Mouse (Mus musculus): ENCODE measurements around the gene Pm20d1.

The Pm20d1 gene

DNA sequence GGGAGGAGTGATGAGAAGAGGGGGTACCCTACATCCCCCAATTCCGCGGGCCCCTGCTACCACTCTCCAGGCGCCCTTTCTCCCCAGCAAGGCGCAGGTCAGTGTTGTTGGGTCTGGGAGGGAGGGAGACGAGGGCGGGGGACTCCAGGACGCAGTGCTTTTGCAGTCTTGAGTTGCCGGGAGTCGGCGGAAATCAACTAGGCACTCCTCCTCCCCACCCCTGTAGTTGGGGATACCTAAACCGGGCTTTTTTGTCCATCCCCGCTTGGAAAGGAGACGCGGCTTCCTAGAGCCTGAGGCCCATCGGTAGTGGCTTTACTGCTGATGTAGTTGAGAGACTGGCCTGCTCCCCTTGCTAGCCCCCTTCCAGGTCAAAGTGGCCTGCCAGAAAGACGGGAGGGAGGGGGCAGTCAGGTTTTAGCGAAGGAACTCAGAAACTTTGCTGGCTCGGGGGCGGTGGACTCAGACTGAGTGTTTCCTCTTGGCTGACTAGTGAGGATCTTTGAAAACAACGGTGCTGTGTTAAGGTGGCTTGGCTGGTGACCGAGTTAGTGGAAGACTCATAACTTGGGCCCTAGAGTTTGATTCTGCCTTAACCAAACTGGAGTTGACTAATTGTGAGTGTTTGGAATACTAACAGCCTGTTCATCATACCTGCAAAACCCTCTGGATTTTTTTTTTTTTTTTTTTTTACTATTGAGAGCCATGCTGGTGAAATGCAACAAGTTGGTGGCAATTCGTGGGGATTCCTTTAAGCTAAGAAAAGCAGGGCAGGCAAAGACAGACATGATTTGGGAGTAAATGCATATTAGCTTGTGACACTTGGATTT, 31.3 kb downstream of the Pm20d1 start:
- peak in 1 of 2 experiments; percentile 5 for DNase-seq (ENCODE audit: low read depth in 1 of 2, low spot score in 2 of 2)

DNA sequence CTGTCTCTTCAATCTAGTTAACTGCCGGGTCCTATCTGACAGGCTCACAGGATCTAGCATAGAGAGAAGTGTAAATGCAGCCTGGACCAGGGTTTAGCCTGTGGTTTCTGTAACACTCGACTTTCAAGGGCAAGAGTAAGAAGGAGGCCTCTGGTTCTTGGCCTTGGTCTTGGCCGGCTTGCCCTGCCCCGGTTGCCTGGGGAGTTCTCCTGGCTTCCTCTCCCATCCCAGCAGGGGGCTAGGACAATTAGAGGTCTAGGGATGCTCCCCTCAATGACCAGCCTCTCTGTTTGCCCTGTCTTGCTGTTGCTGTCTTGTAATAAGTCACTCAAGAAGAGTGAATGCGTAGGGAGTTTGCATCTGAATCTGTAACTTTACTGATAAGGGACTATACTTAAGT, 32.1 kb downstream of the Pm20d1 start:
- DNase-seq (ENCODE audit: low read depth in 1 of 2, low spot score in 2 of 2) = no peak

- no peak for DNase-seq (ENCODE audit: low read depth in 1 of 2, low spot score in 2 of 2)
These were observed 33.4 kb downstream of the Pm20d1 start for GRCm38 (mm10) chr1:131830561-131830960.

GRCm38 (mm10) chr1:131830971-131831641, 33.9 kb downstream of the Pm20d1 start:
- DNase-seq (ENCODE audit: low read depth in 1 of 2, low spot score in 2 of 2) = no peak

DNA sequence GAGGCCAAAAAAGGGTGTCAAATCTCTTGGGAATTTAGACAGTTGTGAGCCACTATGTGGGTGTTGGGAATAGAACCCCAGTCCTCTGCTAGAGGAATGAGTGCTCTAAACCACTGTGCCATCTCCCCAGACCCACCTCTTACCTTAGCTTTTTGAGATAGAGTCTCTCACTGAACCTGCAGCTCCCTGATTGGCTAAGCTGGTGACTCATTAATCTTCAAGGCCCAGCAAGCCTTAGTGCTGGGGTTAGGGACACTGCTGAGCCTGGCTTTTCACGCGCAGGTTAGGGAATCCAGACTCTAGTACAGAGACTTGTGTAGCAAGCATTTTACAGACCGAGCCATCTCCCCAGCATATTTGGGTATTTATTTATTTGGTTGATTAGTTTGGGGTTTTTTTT, 39.9 kb downstream of the Pm20d1 start:
- no peak for DNase-seq (ENCODE audit: low read depth in 1 of 2, low spot score in 2 of 2)

- no peak for DNase-seq (ENCODE audit: low read depth in 1 of 2, low spot score in 2 of 2)
These were observed 41.4 kb downstream of the Pm20d1 start for GRCm38 (mm10) chr1:131838542-131838941.

DNA sequence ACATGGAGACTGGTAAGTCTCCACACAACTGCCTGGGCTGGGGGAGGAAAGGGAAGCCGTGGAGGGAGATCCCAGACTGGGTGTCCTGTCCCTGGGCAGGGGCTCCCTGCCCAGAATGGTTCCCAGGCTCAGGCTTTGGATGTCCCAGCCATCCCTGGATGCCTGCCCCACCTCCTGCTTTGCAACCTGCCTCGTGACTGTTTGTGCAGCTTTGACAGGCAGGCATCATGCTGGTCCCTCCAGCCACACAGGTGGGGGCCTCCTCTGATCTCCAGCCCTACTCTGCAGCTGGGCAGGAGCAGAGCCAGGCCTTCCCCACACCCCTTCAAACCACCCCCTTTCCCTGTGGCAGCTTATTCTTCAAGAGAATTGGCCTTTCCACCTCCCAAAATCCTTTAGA, 42.1 kb downstream of the Pm20d1 start:
- DNase-seq (ENCODE audit: low read depth in 1 of 2, low spot score in 2 of 2) = no peak

DNA sequence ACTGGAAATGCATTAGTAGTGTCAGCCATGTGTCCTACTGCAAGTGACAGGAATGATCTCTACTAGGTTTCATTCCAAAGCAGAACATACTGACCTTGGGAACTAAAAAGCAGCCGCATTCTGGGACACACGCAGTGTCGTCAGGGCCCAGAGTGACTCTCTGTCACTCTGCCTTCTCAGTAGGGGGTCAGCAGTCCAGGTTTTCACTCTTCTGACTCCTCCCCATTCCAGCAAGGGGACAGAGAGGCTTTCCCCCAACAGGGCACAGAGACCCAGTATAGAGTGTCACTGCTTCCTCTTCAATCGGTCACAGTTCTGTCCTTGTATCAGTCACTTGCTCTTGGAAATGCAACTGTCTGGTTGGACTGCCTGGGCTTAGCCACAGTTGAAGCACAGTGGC, 45.0 kb downstream of the Pm20d1 start:
- no peak for DNase-seq (ENCODE audit: low read depth in 1 of 2, low spot score in 2 of 2)

GRCm38 (mm10) chr1:131843758-131844157, 46.6 kb downstream of the Pm20d1 start:
- DNase-seq (ENCODE audit: low read depth in 1 of 2, low spot score in 2 of 2) = no peak

DNA sequence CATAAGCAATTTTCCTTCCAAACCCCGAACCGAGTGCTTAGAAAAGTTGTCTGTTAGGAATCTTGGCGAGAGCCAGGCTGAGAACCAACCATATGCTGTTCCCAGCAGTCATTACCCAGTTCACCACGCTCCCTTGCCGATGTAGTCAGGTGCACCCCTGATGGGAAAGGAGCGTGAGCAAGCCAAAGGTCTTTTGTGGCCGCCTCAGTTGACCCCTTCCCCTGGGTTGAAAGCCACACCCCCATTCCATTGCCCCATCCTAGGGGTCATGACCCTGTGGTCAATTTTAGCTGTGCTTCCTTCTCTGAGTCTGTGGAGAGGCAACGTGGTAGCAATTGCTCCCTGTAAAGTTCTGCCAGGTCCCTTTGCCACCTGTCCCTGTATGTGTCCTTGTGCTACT, 47.7 kb downstream of the Pm20d1 start:
- DNase-seq (ENCODE audit: low read depth in 1 of 2, low spot score in 2 of 2) = no peak

DNA sequence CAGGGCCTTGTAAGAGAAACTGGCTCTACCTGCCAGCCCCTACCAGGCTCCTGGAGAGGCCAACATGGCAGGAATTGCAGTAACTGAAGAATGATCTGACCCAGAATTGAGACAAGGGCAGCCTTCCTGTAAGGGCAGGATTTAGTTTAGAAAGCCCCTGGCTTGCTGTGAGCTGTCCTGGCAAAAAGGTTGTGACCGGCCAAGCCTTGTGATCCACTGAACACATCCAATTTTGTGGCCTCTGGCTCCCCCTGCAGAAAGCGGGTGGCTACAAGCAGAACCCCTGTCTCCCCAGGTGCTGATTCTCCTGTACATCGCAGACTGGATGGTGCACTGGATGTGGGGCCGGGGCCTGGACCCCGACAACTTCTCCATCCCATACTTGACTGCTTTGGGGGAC, 49.1 kb downstream of the Pm20d1 start:
- DNase-seq (ENCODE audit: low read depth in 1 of 2, low spot score in 2 of 2) = no peak

- DNase-seq (ENCODE audit: low read depth in 1 of 2, low spot score in 2 of 2) = no peak
These were observed 64.6 kb downstream of the Pm20d1 start for GRCm38 (mm10) chr1:131861811-131862210.

GRCm38 (mm10) chr1:131865596-131865995, 68.4 kb downstream of the Pm20d1 start:
- no peak for DNase-seq (ENCODE audit: low read depth in 1 of 2, low spot score in 2 of 2)

GRCm38 (mm10) chr1:131866304-131866999, 69.3 kb downstream of the Pm20d1 start:
- no peak for DNase-seq (ENCODE audit: low read depth in 1 of 2, low spot score in 2 of 2)

- peak; percentile 82 to 88 for DNase-seq (ENCODE audit: low read depth in 1 of 2, low spot score in 2 of 2)
These were observed 70.1 kb downstream of the Pm20d1 start, which contains the start of gene Rab29 for GRCm38 (mm10) chr1:131867093-131867945. Gene Rab29, plus strand, starts transcription at chr1:131867224.

DNA sequence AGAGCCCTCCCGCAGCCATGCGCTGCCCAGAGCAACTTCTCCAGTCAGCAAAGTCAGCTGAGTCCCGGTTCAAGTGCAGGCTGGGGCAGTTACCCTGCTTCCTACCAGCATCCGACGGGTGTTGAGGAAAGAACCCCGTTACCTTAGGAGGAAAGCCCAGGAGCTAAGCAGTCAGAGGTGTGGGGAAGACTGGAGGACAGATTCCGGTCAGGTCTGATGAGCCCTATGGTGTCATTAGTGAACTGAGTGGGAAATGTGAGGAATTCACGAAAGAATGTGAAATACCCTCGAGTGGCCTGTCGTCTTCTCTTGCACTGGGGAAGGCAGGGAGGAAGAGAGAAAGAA, 70.7 kb downstream of the Pm20d1 start:
- peak in 1 of 2 experiments; percentile 9 for DNase-seq (ENCODE audit: low read depth in 1 of 2, low spot score in 2 of 2)

- DNase-seq (ENCODE audit: low read depth in 1 of 2, low spot score in 2 of 2) = no peak
These were observed 72.4 kb downstream of the Pm20d1 start for GRCm38 (mm10) chr1:131869561-131869960.

Measured in monocyte, adult 2 months (primary cell).